Mouse (Mus musculus) embryonic fibroblast, embryonic 13.5 days (primary cell): ENCODE measurements at regions not wholly inside any gene's neighbourhood (a gene's known extent, or its start where the extent isn't known, plus 50 kb on each side); places are given as distances from the start of the nearest gene placed in this dataset.

Experiments
- H3K27ac ChIP-seq: 2 replicates; pipeline ENCODE4 v1.5.1; 2012; ENCODE audit warnings: low read length, control low read depth, inconsistent platforms; ENCODE audit not compliant: insufficient read depth
- H3K4me1 ChIP-seq: 2 replicates; pipeline ENCODE4 v1.6.1; 2011; ENCODE audit warnings: low read length; ENCODE audit not compliant: control insufficient read depth, insufficient read depth
- H3K4me3 ChIP-seq: 2 replicates; pipeline ENCODE4 v1.5.1; 2011; ENCODE audit warnings: mild to moderate bottlenecking, control low read depth, low read length; ENCODE audit not compliant: insufficient read depth
- CTCF ChIP-seq: IDR thresholded peaks from 2 replicates; pipeline ENCODE4 v1.5.1; 2011; ENCODE audit warnings: mild to moderate bottlenecking, control low read depth, low read length, moderate library complexity, borderline replicate concordance; ENCODE audit not compliant: insufficient read depth
- POLR2A ChIP-seq: IDR thresholded peaks from 2 replicates; pipeline ENCODE4 v1.6.1; 2011; ENCODE audit warnings: low read depth, mild to moderate bottlenecking, control low read depth, low read length, moderate library complexity

DNA sequence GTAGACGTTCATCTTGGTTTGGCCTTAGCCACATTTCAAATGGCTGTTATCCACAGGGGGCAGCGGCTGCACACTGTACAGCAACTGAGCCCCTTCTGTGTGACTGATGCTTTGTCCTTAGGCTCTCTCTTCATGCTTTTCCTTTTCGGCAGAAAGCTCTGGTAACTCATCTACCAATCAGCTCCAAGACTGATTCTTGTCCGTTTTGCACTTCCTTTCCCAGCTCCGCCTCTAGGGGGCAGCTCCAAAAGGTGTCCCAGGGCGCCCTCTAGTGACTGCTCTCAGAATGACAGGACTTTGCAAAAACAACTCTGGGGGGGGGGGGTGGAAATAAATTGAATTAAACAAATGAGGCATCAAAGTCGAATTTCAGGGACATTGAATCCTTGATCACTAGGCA, 173.0 kb downstream of the Cog6 start:
- Histone ChIP-seq H3K4me1 (no peaks in the 10 kb centered on the region), H3K27ac (no peak overlapping the region), H3K4me3 (no peak overlapping the region)
- TF ChIP-seq POLR2A: no peak
- TF ChIP-seq CTCF: peak; percentile 65

DNA sequence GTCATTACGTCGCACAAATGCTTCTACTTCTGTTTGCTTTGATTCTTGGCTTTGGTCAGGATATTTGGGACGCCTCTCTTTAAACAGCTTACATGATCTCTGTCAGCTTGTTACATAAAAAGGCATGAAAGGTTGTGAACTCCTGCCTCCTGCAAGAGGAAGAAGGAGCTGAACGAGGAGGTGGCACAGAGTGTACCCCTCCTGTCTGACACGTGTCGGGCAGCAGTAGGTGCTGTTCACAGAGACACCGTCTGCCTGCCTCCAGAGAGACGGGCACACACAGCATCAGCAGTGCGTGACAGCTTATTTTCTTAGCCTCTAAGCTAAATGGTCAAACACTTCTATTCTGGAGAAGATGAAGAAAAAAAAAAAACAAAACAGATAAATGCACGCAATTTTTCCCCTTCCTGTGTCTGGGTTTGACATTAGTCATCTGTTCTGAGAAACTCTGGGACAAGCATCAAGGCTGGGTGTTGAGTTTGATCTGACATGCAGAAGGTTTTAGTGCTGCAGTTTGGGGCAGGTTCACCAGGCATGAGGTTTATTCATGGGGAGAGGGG, 174.1 kb downstream of the Cog6 start:
- Histone ChIP-seq H3K27ac (no peak overlapping the region), H3K4me1 (no peaks in the 10 kb centered on the region), H3K4me3 (no peak overlapping the region)
- TF ChIP-seq POLR2A (no peak), CTCF (no peak)

DNA sequence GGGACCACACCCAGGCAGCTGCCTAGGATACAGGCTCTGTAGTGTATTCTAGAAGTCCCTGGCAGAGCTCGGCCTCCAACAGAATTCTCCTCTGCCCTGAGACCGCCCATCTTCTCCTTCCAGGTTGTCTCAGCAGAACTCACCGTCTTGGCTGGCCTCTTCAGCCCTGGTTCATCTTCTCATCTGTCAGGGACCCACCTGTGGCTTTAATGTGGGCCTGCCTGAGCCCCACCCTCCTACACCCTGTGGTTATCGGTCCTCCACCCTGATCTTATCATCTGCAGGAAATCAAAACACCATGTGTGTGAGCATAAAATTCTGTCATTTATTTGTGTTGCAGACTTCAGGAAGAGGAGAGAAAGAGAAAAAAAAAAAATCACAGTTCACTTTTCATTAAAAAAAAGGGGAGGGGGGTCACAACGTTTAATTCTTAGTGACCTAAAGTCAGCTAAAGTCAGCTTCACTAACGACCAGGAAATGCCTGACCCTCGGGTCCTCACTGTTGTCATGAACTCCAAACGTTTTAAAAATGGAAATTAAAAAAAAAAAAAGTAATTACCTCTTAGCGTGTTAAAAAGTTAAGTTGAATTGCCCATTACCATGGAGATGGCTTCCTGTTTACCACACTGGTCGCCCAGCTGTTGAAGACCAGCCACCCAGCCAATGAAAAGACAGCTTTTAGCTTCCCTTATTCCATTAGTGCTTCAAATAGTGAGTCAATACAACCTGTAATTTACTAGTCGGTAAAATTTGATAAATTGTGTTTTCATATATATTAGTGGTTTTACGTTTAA, 176.7 kb downstream of the Cog6 start:
- no peak for TF ChIP-seq POLR2A
- no peak for TF ChIP-seq CTCF
- Histone ChIP-seq H3K27ac (no peak overlapping the region), H3K4me1 (no peaks in the 10 kb centered on the region)

DNA sequence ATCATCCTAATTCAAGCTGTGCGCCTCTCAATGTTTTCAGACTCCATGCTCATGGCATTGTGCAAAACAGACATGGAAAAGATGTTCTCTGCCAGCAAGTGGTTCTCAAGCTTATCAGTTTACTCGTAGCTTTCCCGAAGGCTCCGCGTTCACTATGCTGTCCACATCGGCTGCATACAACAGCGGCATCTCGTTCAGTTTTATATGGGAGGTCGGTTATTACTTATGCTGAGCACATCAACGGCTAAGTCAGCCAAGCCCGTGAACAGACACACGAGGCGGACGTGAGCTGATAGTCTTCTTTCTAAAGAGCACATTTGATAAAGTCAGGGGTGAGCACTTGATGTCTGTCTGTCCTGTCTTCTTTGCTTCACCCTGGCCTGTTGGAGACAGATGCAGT, 179.0 kb downstream of the Cog6 start:
- no peak overlapping the region for H3K4me3 ChIP-seq
- no peak for TF ChIP-seq POLR2A
- no peak for TF ChIP-seq CTCF
- H3K4me1 ChIP-seq: no peaks in the 10 kb centered on the region; the same call in none of the 2 replicates
- no peak overlapping the region for H3K27ac ChIP-seq

More for the DNA sequence above, 176.7 kb downstream of the Cog6 start:
- H3K4me3 ChIP-seq: no peak overlapping the region

DNA sequence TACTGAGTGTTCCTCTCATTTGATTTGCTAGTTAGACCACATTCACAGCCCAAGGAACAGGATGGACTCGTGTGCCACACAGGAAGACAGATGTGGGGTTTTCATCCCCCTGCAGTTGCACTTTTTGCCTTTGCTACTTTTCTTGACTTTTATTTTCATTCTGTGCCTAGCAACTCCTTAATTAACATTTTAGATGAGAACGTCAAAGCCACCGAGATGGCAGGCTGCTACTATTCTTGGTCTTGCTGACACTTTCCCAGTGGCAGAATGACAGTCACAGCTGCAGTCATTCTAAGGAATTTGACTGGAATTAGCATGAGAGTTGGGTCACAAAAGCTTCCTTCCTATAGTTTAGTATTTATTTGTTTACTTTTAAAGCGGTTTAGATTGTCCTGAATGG, 179.5 kb downstream of the Cog6 start:
- H3K4me1 ChIP-seq: no peaks in the 10 kb centered on the region; the same call in none of the 2 replicates
- H3K27ac ChIP-seq: no peak overlapping the region
- H3K4me3 ChIP-seq: no peak overlapping the region
- no peak for TF ChIP-seq CTCF
- no peak for TF ChIP-seq POLR2A

DNA sequence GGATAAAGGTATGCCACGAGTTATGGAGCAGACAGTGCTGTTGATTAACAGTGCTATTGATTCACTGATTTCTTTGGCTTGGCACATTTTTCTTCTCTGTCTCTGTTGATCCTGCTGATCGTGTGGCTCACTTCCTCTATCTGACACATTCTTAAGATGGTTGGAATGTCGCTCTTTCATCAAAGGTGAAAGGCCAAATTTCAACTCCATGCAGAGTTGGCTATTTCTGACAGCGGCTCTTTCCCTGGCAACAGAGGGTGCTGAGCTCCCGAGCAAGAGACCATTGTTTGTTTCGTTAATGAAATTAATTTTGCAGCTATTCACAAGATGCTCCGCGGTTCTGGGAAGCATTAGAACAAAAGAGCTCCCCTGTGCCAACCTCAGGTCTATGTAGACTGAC, 180.3 kb downstream of the Cog6 start:
- TF ChIP-seq CTCF (no peak), POLR2A (no peak)
- no peak overlapping the region for H3K27ac ChIP-seq
- no peak overlapping the region for H3K4me3 ChIP-seq
- no peaks in the 10 kb centered on the region; the same call in none of the 2 replicates for H3K4me1 ChIP-seq

DNA sequence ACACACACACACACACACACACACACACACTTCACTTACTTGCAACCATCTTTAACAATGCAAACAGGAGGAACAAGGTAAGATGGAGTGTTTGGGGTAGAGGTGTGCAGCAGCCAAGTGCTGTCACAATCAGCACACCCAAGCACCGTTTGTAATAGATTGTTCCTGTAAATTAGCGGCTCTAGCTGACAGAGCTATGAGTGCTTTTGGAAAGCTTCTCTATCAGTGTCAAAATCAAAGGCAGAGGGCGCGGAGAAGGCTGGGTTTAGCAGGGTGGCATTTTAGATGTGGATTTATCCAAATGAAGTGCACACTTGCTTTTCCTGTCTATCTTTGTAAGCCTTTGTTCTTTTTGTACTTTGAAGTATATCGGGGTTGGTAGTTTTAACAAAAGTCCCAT, 184.6 kb downstream of the Cog6 start:
- H3K4me3 ChIP-seq: no peak overlapping the region
- H3K27ac ChIP-seq: no peak overlapping the region
- TF ChIP-seq POLR2A (no peak), CTCF (no peak)
- no peaks in the 10 kb centered on the region; the same call in none of the 2 replicates for H3K4me1 ChIP-seq

DNA sequence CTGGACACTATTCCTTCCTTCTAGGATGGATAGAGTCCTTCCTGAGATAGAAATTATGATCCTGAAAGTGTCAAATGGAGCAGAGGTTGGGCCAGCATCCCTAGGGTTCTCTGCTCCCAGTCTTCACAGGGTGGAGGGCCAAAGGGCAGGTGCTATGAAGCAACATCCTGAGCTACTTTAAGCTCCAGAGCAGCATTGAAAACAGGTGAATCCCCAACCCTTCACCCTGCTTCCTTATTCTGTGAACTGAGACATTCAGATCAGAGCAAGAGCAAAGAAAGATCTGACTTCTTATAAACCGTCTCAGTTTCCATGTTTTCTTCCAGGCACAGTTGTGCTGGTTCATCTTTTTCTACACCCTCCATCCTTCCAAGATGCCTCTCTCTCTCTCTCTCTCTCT, 185.1 kb downstream of the Cog6 start:
- TF ChIP-seq CTCF (no peak), POLR2A (no peak)
- no peak overlapping the region for H3K4me3 ChIP-seq
- no peaks in the 10 kb centered on the region; the same call in none of the 2 replicates for H3K4me1 ChIP-seq
- no peak overlapping the region for H3K27ac ChIP-seq

DNA sequence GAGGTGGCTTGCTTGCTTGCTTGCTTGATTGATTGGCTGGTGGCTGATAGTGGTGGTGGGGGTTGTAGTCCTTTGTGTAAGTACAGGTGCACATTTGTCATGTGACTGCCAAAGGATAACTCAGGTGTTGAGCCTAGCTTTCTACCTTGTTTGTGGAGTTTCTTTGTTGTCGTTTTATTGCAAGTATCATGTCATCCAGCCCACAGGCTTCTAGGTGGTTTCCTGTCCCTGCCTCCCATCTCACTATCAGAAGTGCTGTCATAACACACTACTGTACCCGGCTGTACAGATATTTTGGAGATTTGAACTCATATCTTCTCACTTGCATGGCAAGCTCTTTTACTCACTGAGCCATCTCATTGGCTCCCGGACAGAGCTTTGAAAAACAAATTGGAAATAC, 186.9 kb downstream of the Cog6 start:
- Histone ChIP-seq H3K27ac (no peak overlapping the region), H3K4me1 (no peaks in the 10 kb centered on the region; the same call in none of the 2 replicates), H3K4me3 (no peak overlapping the region)
- no peak for TF ChIP-seq POLR2A
- no peak for TF ChIP-seq CTCF

DNA sequence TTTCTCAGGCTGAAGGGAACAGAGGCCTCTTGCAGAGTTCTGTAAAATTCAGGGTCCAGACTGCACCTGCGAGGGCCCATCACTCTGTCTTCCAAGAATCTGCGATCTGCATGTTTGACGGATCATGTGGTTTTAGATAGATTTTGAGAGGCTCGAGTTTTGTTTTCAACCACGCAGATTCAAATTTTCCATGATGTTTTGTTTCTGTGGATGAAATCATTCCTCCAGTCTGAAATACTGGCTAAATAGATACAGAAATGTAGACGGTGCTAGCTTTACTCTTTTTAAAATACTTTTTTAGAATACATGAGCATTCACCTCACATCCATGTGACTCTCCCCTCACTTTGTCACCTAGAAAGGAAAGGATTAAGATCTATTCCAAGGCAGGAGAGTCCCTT, 188.0 kb downstream of the Cog6 start:
- TF ChIP-seq POLR2A (no peak), CTCF (no peak)
- no peak overlapping the region for H3K4me3 ChIP-seq
- no peak overlapping the region for H3K27ac ChIP-seq
- no peaks in the 10 kb centered on the region; the same call in 1 of the 2 replicates for H3K4me1 ChIP-seq
